Mouse (Mus musculus) neural tube, embryonic 14.5 days (tissue): ENCODE measurements around the gene Rapgef4. TPM values are rescaled to one million over a fixed set of nuclear protein-coding genes. Genes with fewer than 3 reads are reported as not detected.
"Not testable (repeated sequence)": the region's sequence is repeated elsewhere in the genome, so short reads cannot be mapped to it uniquely, and the experiment has no call there.

Experiments
- ATAC-seq: fragments of 200-750 bp; cut with Nextera tagmentation; 2 replicates; pipeline ENCODE4 v1.8.0; 2017; ENCODE audit warnings: low read depth, mild to moderate bottlenecking, moderate TSS enrichment, moderate library complexity
- H3K27ac ChIP-seq: fragments of 300-500 bp; sonication (generic); 2 replicates; pipeline ENCODE4 v1.5.1; 2014; ENCODE audit warnings: low read depth, mild to moderate bottlenecking, control low read depth, low read length, moderate library complexity, mixed read lengths
- H3K27me3 ChIP-seq: fragments of 300-500 bp; sonication (generic); 2 replicates; pipeline ENCODE4 v1.6.1; 2014; ENCODE audit warnings: low read length; ENCODE audit not compliant: control insufficient read depth, insufficient read depth
- H3K36me3 ChIP-seq: fragments of 300-500 bp; sonication (generic); 2 replicates; pipeline ENCODE4 v1.6.1; 2014; ENCODE audit warnings: low read length, mixed read lengths; ENCODE audit not compliant: control insufficient read depth, insufficient read depth
- H3K4me1 ChIP-seq: fragments of 300-500 bp; sonication (generic); 2 replicates; pipeline ENCODE4 v1.6.1; 2014; ENCODE audit warnings: low read length; ENCODE audit not compliant: control insufficient read depth, insufficient read depth
- H3K4me2 ChIP-seq: fragments of 300-500 bp; sonication (generic); 2 replicates; pipeline ENCODE4 v1.6.1; 2014; ENCODE audit warnings: mild to moderate bottlenecking, low read depth, low read length, control low read depth
- H3K4me3 ChIP-seq: fragments of 300-500 bp; sonication (generic); 2 replicates; pipeline ENCODE4 v1.5.1; 2014; ENCODE audit warnings: low read depth, low read length, control low read depth, mixed read lengths
- H3K9ac ChIP-seq: fragments of 300-500 bp; sonication (generic); replicated peaks from 2 replicates; pipeline ENCODE4 v1.6.1; 2014; ENCODE audit warnings: low read depth, mild to moderate bottlenecking, control low read depth, low read length, mixed read lengths
- H3K9me3 ChIP-seq: fragments of 300-500 bp; sonication (generic); 2 replicates; pipeline ENCODE4 v1.6.1; 2016; ENCODE audit warnings: low read length; ENCODE audit not compliant: control insufficient read depth
- WGBS: fragments of 180-500 bp; shearing (Covaris S2); extraction: QIAGEN DNeasy Blood & Tissue Kit; methylation state at CpG from one replicate; pipeline ENCODE4 v1.1.7; 2014; 5-methylcytosine and 5-hydroxymethylcytosine counted together
- polyA plus RNA-seq: library from polyadenylated mRNA; unstranded; fragments of >200 nt; fragmentation: Nextera tagmentation; extraction: Ambion mirVana; gene quantifications from 2 replicates; pipeline ENCODE4 v1.2.1, GENCODE M21; 2014

The Rapgef4 gene
- polyA plus RNA-seq, 1 experiment from 2014 or later, result 39.6 TPM

GRCm38 (mm10) chr2:72136486-72137264 is 155.6 kb downstream of the Rapgef4 start:
- no peak overlapping the region for H3K27ac ChIP-seq
- no peak overlapping the region for H3K4me2 ChIP-seq
- no peaks in the 10 kb centered on the region for H3K36me3 ChIP-seq
- H3K9me3 ChIP-seq, result no peaks in the 10 kb centered on the region
- peaks cover 9% of the 10 kb centered on the region; the same call in 1 of the 2 replicates for H3K4me1 ChIP-seq
- no peak overlapping the region for H3K4me3 ChIP-seq
- H3K9ac ChIP-seq, result no peak overlapping the region
- WGBS, result 41% methylated on average over 9 of the region's 9 CpGs
- H3K27me3 ChIP-seq, result no peaks in the 10 kb centered on the region
- no peak for ATAC-seq

GRCm38 (mm10) chr2:72139863-72140845 is 159.1 kb downstream of the Rapgef4 start:
- WGBS, result 83% methylated on average over 14 of the region's 14 CpGs
- H3K4me2 ChIP-seq, result no peak overlapping the region
- H3K4me1 ChIP-seq, result peaks cover 9% of the 10 kb centered on the region; the same call in 1 of the 2 replicates
- H3K4me3 ChIP-seq, result no peak overlapping the region
- H3K9ac ChIP-seq, result no peak overlapping the region
- no peaks in the 10 kb centered on the region for H3K36me3 ChIP-seq
- no peaks in the 10 kb centered on the region for H3K9me3 ChIP-seq
- H3K27ac ChIP-seq, result peak overlapping the region; percentile 18; the same call in 1 of the 2 replicates
- no peaks in the 10 kb centered on the region for H3K27me3 ChIP-seq
- ATAC-seq, result no peak

- no peak overlapping the region for H3K4me2 ChIP-seq
- H3K27me3 ChIP-seq, result no peaks in the 10 kb centered on the region
- H3K36me3 ChIP-seq, result no peaks in the 10 kb centered on the region
- no peak overlapping the region for H3K4me3 ChIP-seq
- no peaks in the 10 kb centered on the region for H3K9me3 ChIP-seq
- no peak overlapping the region for H3K9ac ChIP-seq
- peaks cover 9% of the 10 kb centered on the region; the same call in 1 of the 2 replicates for H3K4me1 ChIP-seq
- ATAC-seq, result peak; percentile 28; the same call in 1 of the 2 replicates
- no peak overlapping the region for H3K27ac ChIP-seq
- 23% methylated on average over 8 of the region's 8 CpGs for WGBS
These were observed 160.1 kb downstream of the Rapgef4 start for GRCm38 (mm10) chr2:72141091-72141490.

- H3K4me2 ChIP-seq, H3K4me1 ChIP-seq, H3K9me3 ChIP-seq, ATAC-seq, H3K36me3 ChIP-seq, H3K27me3 ChIP-seq, H3K4me3 ChIP-seq, H3K27ac ChIP-seq, H3K9ac ChIP-seq: not testable (repeated sequence)
- WGBS, result 89% methylated on average over 4 of the region's 4 CpGs
These were observed 160.7 kb downstream of the Rapgef4 start for GRCm38 (mm10) chr2:72141732-72142131.

GRCm38 (mm10) chr2:72143413-72143812 is 162.4 kb downstream of the Rapgef4 start:
- H3K27me3 ChIP-seq, result no peaks in the 10 kb centered on the region
- no peaks in the 10 kb centered on the region for H3K36me3 ChIP-seq
- no peaks in the 10 kb centered on the region for H3K9me3 ChIP-seq
- H3K4me2 ChIP-seq, result no peak overlapping the region
- 85% methylated on average over 9 of the region's 9 CpGs for WGBS
- H3K27ac ChIP-seq, result no peak overlapping the region
- H3K9ac ChIP-seq, result no peak overlapping the region
- H3K4me3 ChIP-seq, result no peak overlapping the region
- no peak for ATAC-seq
- H3K4me1 ChIP-seq, result peaks cover 3% of the 10 kb centered on the region; the same call in 1 of the 2 replicates

- 67% methylated on average over 7 of the region's 7 CpGs for WGBS
- Histone ChIP-seq H3K4me2 (no peak overlapping the region), H3K4me3 (no peak overlapping the region), H3K27me3 (no peaks in the 10 kb centered on the region), H3K9ac (no peak overlapping the region), H3K4me1 (peaks cover 3% of the 10 kb centered on the region; the same call in 1 of the 2 replicates), H3K36me3 (no peaks in the 10 kb centered on the region), H3K9me3 (no peaks in the 10 kb centered on the region), H3K27ac (no peak overlapping the region)
- ATAC-seq, result no peak
These were observed 163.6 kb downstream of the Rapgef4 start for GRCm38 (mm10) chr2:72144576-72145200.

- Histone ChIP-seq H3K4me2 (no peak overlapping the region), H3K27ac (no peak overlapping the region), H3K27me3 (no peaks in the 10 kb centered on the region), H3K4me1 (peaks cover 3% of the 10 kb centered on the region; the same call in 1 of the 2 replicates), H3K36me3 (no peaks in the 10 kb centered on the region), H3K9ac (no peak overlapping the region), H3K9me3 (no peaks in the 10 kb centered on the region), H3K4me3 (no peak overlapping the region)
- ATAC-seq, result no peak
- 86% methylated on average over 11 of the region's 11 CpGs for WGBS
These were observed 164.3 kb downstream of the Rapgef4 start for GRCm38 (mm10) chr2:72145281-72145875.

GRCm38 (mm10) chr2:72146061-72146460 is 165.0 kb downstream of the Rapgef4 start:
- H3K36me3 ChIP-seq, result no peaks in the 10 kb centered on the region
- H3K4me2 ChIP-seq, result no peak overlapping the region
- 56% methylated on average over 10 of the region's 10 CpGs for WGBS
- no peak for ATAC-seq
- H3K9ac ChIP-seq, result no peak overlapping the region
- H3K4me3 ChIP-seq, result no peak overlapping the region
- no peaks in the 10 kb centered on the region for H3K9me3 ChIP-seq
- no peaks in the 10 kb centered on the region for H3K27me3 ChIP-seq
- no peak overlapping the region for H3K27ac ChIP-seq
- peaks cover 2% of the 10 kb centered on the region; the same call in 1 of the 2 replicates for H3K4me1 ChIP-seq
